Mouse (Mus musculus): Measurements from ENCODE around the gene Fst.

The Fst gene

DNA sequence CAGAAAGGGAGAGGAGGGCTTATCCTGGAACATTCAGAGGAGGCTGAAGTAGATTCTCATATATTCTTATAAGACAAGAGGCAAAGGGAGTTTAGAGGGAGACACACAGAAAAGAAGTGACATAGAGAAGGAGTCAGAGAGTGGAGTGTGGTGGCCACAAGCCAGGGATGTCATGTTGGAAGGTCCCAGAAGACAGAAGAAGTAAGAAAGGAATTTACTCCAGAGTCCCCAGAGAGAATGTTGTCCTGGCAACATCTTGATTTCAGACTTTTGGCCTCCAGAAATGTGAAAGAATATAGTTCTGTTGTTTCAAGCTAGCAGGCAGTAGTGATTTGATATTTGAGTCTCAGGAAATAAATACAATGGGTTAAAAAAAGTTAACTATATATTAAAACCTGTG is 46.4 kb downstream of the Fst start:
- DNase-seq, result no peak

DNA sequence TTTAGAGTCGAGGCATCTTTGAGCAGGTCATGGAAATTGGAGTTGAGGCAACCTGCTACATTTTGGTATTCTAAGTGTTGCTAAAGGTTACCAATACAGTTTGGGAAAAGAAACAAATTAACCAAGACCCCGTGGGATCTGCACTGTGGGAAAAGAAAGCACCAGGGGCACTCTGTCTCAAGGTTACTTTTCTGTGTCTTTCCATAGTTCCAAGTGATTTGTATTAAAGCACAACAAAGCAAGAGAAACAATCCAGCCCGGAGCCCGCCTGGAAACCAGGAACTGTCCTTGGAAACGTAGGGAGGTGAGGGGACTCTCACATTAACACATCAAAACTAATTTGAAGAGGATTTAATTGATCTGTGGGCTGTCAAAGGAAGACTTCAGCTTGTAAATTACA is 51.9 kb downstream of the Fst start:
- DNase-seq, result no peak

DNA sequence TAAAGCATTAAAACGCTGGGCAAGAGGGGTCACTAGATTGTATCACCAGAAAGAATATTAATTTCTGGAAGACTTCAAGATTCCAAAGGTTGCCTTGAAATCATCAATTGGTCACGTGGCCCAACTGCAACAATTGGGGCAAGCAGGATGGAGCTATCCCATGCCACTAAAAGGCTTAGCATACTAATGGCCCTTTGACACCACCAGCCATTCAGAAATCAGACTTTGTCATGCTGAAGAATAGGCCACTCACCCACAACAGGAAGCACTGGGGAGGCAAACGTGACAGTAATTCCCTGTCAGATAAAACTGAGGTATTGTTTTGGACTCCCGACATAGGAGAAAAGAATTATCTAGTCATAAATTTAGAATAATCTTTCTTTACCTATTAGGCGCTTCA is 52.3 kb downstream of the Fst start:
- DNase-seq, result no peak

DNA sequence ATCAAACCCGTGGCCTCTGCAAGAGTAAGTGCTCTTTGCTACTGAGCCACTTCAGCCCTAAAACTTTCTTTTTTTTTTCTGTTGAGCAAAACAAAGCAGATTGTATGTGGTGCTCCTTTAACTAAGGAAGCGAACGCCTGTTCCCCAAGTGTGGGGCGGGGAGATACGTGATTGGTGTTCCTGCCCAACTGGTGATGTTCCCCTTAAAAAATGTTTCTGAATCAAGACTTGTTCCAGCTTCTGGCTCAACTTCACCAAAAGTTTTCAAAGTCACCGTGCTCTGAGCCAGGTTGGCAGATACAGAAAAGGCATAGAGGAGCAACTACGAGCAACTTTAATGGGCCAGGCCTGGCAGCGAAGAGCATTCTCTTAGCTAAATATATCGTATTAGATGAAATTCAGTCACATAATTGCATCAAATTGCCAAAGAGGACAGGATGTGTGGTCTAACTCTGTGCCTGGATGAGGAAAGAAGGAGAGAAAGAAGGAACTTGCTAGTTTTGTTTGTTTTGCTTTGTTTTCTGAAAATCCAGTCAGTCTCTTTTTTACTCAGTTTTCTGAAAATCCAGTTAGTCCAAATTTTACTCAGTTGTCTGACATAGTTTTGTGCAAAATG is 53.5 kb downstream of the Fst start:
- no peak for DNase-seq

Data from cerebellum, postnatal 10 days (tissue).